Mouse (Mus musculus) heart, embryonic 15.5 days (tissue): ENCODE measurements around the gene Scarb2. TPM values are rescaled to one million over a fixed set of nuclear protein-coding genes. Genes with fewer than 3 reads are reported as not detected.
"Not testable (repeated sequence)": the region's sequence is repeated elsewhere in the genome, so short reads cannot be mapped to it uniquely, and the experiment has no call there.

Experiments
- ATAC-seq: fragments of 200-750 bp; cut with Nextera tagmentation; replicated peaks from 2 replicates; pipeline ENCODE4 v1.8.0; 2017; ENCODE audit warnings: low read depth, moderate TSS enrichment; ENCODE audit not compliant: insufficient number of reproducible peaks, insufficient read depth, low FRiP score
- H3K27ac ChIP-seq: fragments of 300-500 bp; sonication (generic); 2 replicates; pipeline ENCODE4 v1.5.1; 2015; ENCODE audit warnings: mild to moderate bottlenecking, inconsistent platforms
- H3K27me3 ChIP-seq: fragments of 300-500 bp; sonication (generic); 2 replicates; pipeline ENCODE4 v1.6.1; 2015; ENCODE audit warnings: inconsistent platforms
- H3K36me3 ChIP-seq: fragments of 300-500 bp; sonication (generic); 2 replicates; pipeline ENCODE4 v1.6.1; 2015; ENCODE audit warnings: mild to moderate bottlenecking, inconsistent platforms
- H3K4me1 ChIP-seq: fragments of 300-500 bp; sonication (generic); replicated peaks from 2 replicates; pipeline ENCODE4 v1.6.1; 2015; ENCODE audit warnings: inconsistent platforms
- H3K4me2 ChIP-seq: fragments of 300-500 bp; sonication (generic); 2 replicates; pipeline ENCODE4 v1.6.1; 2015; ENCODE audit warnings: inconsistent platforms, mild to moderate bottlenecking, moderate library complexity
- H3K4me3 ChIP-seq: fragments of 300-500 bp; sonication (generic); 2 replicates; pipeline ENCODE4 v1.5.1; 2015; ENCODE audit warnings: mild to moderate bottlenecking, inconsistent platforms
- H3K9ac ChIP-seq: fragments of 300-500 bp; sonication (generic); 2 replicates; pipeline ENCODE4 v1.6.1; 2015; ENCODE audit warnings: mild to moderate bottlenecking, inconsistent platforms
- H3K9me3 ChIP-seq: fragments of 300-500 bp; sonication (generic); replicated peaks from 2 replicates; pipeline ENCODE4 v1.6.1; 2016; ENCODE audit warnings: inconsistent platforms
- WGBS: fragments of 180-500 bp; shearing (Covaris S2); methylation state at CpG from one replicate; pipeline ENCODE4 v1.1.7; 2015; ENCODE audit warnings: mixed read lengths; 5-methylcytosine and 5-hydroxymethylcytosine counted together
- polyA plus RNA-seq: library from polyadenylated mRNA; unstranded; fragments of >200 nt; fragmentation: Nextera tagmentation; extraction: Ambion mirVana; gene quantifications from 2 replicates; pipeline ENCODE4 v1.2.1, GENCODE M21; 2015

The Scarb2 gene
- 14.9 and 17.3 TPM in 2 replicates for polyA plus RNA-seq

GRCm38 (mm10) chr5:92506733-92507132 lies at the start of gene Scarb2:
Gene Scarb2, minus strand, starts transcription at chr5:92506833.
- H3K9me3 ChIP-seq: no peaks in the 10 kb centered on the region
- peaks cover 26% of the 10 kb centered on the region for H3K4me1 ChIP-seq
- no peaks in the 10 kb centered on the region for H3K36me3 ChIP-seq
- no peak for ATAC-seq
- H3K27me3 ChIP-seq: no peaks in the 10 kb centered on the region
- peak within 1 kb of the TSS; percentile 70 for H3K4me2 ChIP-seq
- peak within 1 kb of the TSS; percentile 94 for H3K4me3 ChIP-seq
- H3K27ac ChIP-seq: peak within 1 kb of the TSS; percentile 99
- peak within 1 kb of the TSS; percentile 53 for H3K9ac ChIP-seq

GRCm38 (mm10) chr5:92555905-92556304 lies 49.3 kb upstream of the Scarb2 start:
- Histone ChIP-seq H3K36me3 (no peaks in the 10 kb centered on the region), H3K27ac (no peak overlapping the region), H3K4me3 (no peak overlapping the region), H3K9ac (no peak overlapping the region), H3K27me3 (no peaks in the 10 kb centered on the region), H3K9me3 (no peaks in the 10 kb centered on the region), H3K4me2 (no peak overlapping the region), H3K4me1 (peaks cover 12% of the 10 kb centered on the region; the same call in 1 of the 2 replicates)
- WGBS: 95% methylated on average over 1 of the region's 1 CpGs
- no peak for ATAC-seq

- H3K9me3 ChIP-seq: no peaks in the 10 kb centered on the region
- 76% methylated on average over 16 of the region's 16 CpGs for WGBS
- H3K27ac ChIP-seq: no peak within 1 kb of the TSS
- no peak within 1 kb of the TSS for H3K4me3 ChIP-seq
- H3K4me2 ChIP-seq: no peak within 1 kb of the TSS
- H3K36me3 ChIP-seq: no peaks in the 10 kb centered on the region
- no peak within 1 kb of the TSS for H3K9ac ChIP-seq
- peaks cover 4% of the 10 kb centered on the region; the same call in 1 of the 2 replicates for H3K4me1 ChIP-seq
- ATAC-seq: no peak
- H3K27me3 ChIP-seq: no peaks in the 10 kb centered on the region
Measured at GRCm38 (mm10) chr5:92554891-92555511, 48.4 kb upstream of the Scarb2 start, which contains the start of gene Fam47e. Gene Fam47e, plus strand, starts transcription at chr5:92555069.

DNA sequence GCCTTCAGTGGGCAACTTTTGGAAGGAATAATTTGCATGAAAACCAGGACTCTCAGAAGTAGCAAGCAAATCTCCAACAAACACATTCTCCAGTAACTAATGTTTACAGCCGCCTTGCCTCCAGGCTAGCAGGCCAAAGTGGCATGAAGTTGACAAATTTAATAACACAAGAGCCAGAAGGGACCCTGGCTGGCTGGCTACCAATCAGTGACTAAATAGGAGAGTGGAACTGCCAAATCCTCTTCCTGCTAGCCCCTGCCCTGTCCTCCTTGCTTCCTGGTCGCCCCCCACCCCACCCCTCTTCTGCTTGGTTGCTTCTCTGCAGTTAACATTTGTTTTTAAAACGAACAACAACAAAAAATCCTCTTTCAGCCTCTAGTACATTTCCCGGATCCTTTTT lies 47.8 kb upstream of the Scarb2 start:
- Histone ChIP-seq H3K9ac (no peak overlapping the region), H3K9me3 (no peaks in the 10 kb centered on the region), H3K4me2 (no peak overlapping the region), H3K27ac (no peak overlapping the region), H3K4me1 (0 out of 2 replicates have a peak, but pooled peaks cover 2% of the 10 kb centered on the region), H3K4me3 (no peak overlapping the region), H3K36me3 (no peaks in the 10 kb centered on the region), H3K27me3 (no peaks in the 10 kb centered on the region)
- no peak for ATAC-seq
- 76% methylated on average over 4 of the region's 4 CpGs for WGBS

DNA sequence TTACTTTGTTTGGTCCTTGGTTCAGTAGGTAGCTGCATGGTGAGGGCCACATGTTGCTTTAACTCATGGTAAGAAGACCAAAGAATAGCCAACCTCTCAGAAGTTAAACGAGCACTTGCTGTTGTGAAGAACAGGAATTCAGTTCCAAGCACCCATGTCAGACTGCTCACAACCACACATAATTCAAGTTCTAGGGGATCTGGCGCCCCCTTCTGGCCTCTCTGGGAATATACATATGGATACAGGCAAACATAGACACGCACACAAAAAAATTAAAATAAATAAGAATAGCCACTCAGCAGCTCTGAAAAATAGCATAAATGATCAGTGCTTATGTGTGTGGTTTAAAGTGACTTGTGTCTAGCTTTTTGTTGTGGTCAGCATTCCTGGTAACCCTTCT lies 47.3 kb upstream of the Scarb2 start:
- no peak for ATAC-seq
- Histone ChIP-seq H3K9ac (no peak overlapping the region), H3K27ac (no peak overlapping the region), H3K27me3 (no peaks in the 10 kb centered on the region), H3K4me2 (no peak overlapping the region), H3K4me3 (no peak overlapping the region), H3K36me3 (no peaks in the 10 kb centered on the region), H3K9me3 (no peaks in the 10 kb centered on the region), H3K4me1 (0 out of 2 replicates have a peak, but pooled peaks cover under 1% of the 10 kb centered on the region)
- 70% methylated on average over 3 of the region's 3 CpGs for WGBS

- ATAC-seq: no peak
- 88% methylated on average over 2 of the region's 2 CpGs for WGBS
- Histone ChIP-seq H3K9ac (no peak overlapping the region), H3K4me1 (no peaks in the 10 kb centered on the region), H3K4me3 (no peak overlapping the region), H3K27ac (no peak overlapping the region), H3K4me2 (no peak overlapping the region), H3K9me3 (no peaks in the 10 kb centered on the region), H3K36me3 (no peaks in the 10 kb centered on the region), H3K27me3 (no peaks in the 10 kb centered on the region)
Measured at GRCm38 (mm10) chr5:92552611-92553010, 46.0 kb upstream of the Scarb2 start.

DNA sequence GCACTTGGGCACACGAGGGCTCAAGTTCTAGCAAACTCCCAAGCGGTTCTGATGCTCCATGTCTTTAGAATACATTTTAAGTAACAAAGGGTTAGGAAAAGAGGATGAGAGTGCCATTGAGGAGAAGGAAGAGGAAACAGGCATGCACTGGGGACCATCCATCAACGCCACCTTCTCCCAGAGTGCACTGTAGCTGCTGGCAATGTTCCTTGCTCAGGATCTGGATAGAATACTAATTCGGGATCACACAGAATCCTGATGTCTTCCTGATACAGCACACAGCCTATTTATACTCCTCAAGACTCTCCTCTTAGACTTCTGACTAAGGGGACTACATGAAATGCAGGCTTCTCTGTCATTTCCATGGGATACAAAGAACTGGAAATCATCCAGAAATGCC lies 33.1 kb upstream of the Scarb2 start:
- H3K4me2 ChIP-seq: no peak overlapping the region
- no peak overlapping the region for H3K9ac ChIP-seq
- ATAC-seq: no peak
- no peaks in the 10 kb centered on the region for H3K36me3 ChIP-seq
- no peaks in the 10 kb centered on the region for H3K9me3 ChIP-seq
- H3K4me3 ChIP-seq: no peak overlapping the region
- H3K27me3 ChIP-seq: no peaks in the 10 kb centered on the region
- WGBS: 59% methylated on average over 4 of the region's 4 CpGs
- H3K27ac ChIP-seq: no peak overlapping the region
- peaks cover 3% of the 10 kb centered on the region; the same call in 1 of the 2 replicates for H3K4me1 ChIP-seq

GRCm38 (mm10) chr5:92524821-92525258 lies 18.2 kb upstream of the Scarb2 start:
- Histone ChIP-seq H3K36me3 (no peaks in the 10 kb centered on the region), H3K4me2 (no peak overlapping the region), H3K4me3 (no peak overlapping the region), H3K27me3 (no peaks in the 10 kb centered on the region), H3K27ac (no peak overlapping the region), H3K9me3 (no peaks in the 10 kb centered on the region), H3K9ac (no peak overlapping the region), H3K4me1 (no peaks in the 10 kb centered on the region)
- 40% methylated on average over 6 of the region's 6 CpGs for WGBS
- ATAC-seq: no peak

- H3K4me3 ChIP-seq, ATAC-seq, H3K4me2 ChIP-seq, H3K36me3 ChIP-seq, H3K9ac ChIP-seq, H3K27me3 ChIP-seq, H3K27ac ChIP-seq, H3K4me1 ChIP-seq, H3K9me3 ChIP-seq: not testable (repeated sequence)
- 71% methylated on average over 2 of the region's 2 CpGs for WGBS
Measured at GRCm38 (mm10) chr5:92521131-92521530, 14.5 kb upstream of the Scarb2 start.

DNA sequence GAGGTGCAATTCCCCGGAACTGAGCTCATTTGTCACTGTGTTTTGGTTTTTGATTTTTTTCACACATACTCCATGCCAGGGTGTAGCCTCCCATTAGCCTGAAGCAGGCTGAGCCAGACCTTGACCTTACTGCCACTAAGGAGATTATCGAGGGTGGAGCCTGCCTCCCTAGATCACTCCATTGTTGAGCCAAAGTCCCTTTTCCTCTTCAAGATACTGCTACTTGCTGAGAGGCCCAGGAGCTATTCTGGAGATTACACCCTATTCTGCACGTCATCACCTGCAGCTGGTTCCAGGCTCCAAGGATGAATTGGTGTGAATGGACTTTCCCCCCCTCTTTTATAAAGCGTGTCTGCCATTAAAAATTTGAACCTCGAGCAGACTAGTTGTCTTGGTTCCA lies 5.4 kb upstream of the Scarb2 start:
- no peak for ATAC-seq
- no peak overlapping the region for H3K4me3 ChIP-seq
- H3K4me2 ChIP-seq: no peak overlapping the region
- no peaks in the 10 kb centered on the region for H3K27me3 ChIP-seq
- no peaks in the 10 kb centered on the region for H3K9me3 ChIP-seq
- H3K9ac ChIP-seq: no peak overlapping the region
- no peaks in the 10 kb centered on the region for H3K4me1 ChIP-seq
- H3K27ac ChIP-seq: no peak overlapping the region
- no peaks in the 10 kb centered on the region for H3K36me3 ChIP-seq
- 70% methylated on average over 5 of the region's 5 CpGs for whole genome bisulfite sequencing

GRCm38 (mm10) chr5:92511256-92511655 lies 4.6 kb upstream of the Scarb2 start:
- H3K9ac ChIP-seq: no peak overlapping the region
- H3K27me3 ChIP-seq: no peaks in the 10 kb centered on the region
- no peak overlapping the region for H3K4me2 ChIP-seq
- no peak overlapping the region for H3K27ac ChIP-seq
- peaks cover 4% of the 10 kb centered on the region for H3K4me1 ChIP-seq
- no peak overlapping the region for H3K4me3 ChIP-seq
- no peaks in the 10 kb centered on the region for H3K9me3 ChIP-seq
- no peaks in the 10 kb centered on the region for H3K36me3 ChIP-seq
- ATAC-seq: no peak

DNA sequence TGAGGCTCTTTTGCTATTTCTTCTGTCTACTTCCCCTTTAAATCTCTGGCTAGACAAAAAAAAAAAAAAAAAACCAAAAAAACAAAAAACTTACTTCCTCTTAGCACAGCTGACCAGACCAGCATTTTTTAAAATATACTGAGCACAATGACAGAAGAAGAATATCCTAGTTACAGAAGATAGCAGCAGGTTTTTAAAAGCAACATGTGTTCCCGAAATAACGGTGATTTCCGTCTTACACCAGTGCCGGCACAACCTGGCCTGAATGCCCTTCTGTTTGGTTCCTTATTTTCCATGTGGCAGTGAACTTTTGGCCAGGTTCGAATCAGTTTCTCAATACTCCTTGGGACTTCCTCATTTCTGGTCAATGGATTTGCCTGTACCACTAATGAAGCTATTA lies 2.2 kb upstream of the Scarb2 start:
- Histone ChIP-seq H3K27ac (no peak overlapping the region), H3K9ac (no peak overlapping the region), H3K4me3 (no peak overlapping the region), H3K36me3 (no peaks in the 10 kb centered on the region), H3K9me3 (no peaks in the 10 kb centered on the region), H3K4me2 (no peak overlapping the region), H3K4me1 (peaks cover 14% of the 10 kb centered on the region), H3K27me3 (no peaks in the 10 kb centered on the region)
- no peak for ATAC-seq
- WGBS: 76% methylated on average over 5 of the region's 5 CpGs
